Mouse (Mus musculus) cerebellum, adult 2 months (tissue): ENCODE results near the gene Enpp6. TPM values are rescaled to one million over a fixed set of nuclear protein-coding genes. Genes with fewer than 3 reads are reported as not detected.
"Not testable (repeated sequence)": the region's sequence is repeated elsewhere in the genome, so short reads cannot be mapped to it uniquely, and the experiment has no call there.

ENCODE experiments used
- DNase-seq, 2 experiments: peaks; one replicate each; pipeline ENCODE4 v3.0.0; 2021
- H3K27ac ChIP-seq: fragments of 200-500 bp; 2 replicates; pipeline ENCODE4 v1.5.1; 2012; ENCODE audit warnings: low read length, control low read depth, inconsistent platforms; ENCODE audit not compliant: insufficient read depth
- H3K27me3 ChIP-seq: fragments of 200-500 bp; 2 replicates; pipeline ENCODE4 v1.6.1; 2012; ENCODE audit warnings: inconsistent platforms, mild to moderate bottlenecking, low read length, moderate library complexity; ENCODE audit not compliant: control insufficient read depth, insufficient read depth
- H3K4me1 ChIP-seq: fragments of 200-500 bp; 2 replicates; pipeline ENCODE4 v1.6.1; 2011; ENCODE audit warnings: low read length; ENCODE audit not compliant: control insufficient read depth, insufficient read depth
- H3K4me3 ChIP-seq: fragments of 200-500 bp; replicated peaks from 2 replicates; pipeline ENCODE3; 2011; ENCODE audit warnings: mild to moderate bottlenecking, low read depth, low read length, control low read depth; ENCODE audit not compliant: insufficient read depth
- CTCF ChIP-seq: fragments of 200-500 bp; IDR thresholded peaks from 2 replicates; pipeline ENCODE4 v1.5.1; 2011; ENCODE audit warnings: low read depth, mild to moderate bottlenecking, control low read depth, low read length, moderate library complexity, borderline replicate concordance; ENCODE audit not compliant: insufficient read depth
- POLR2A ChIP-seq: fragments of 200-500 bp; IDR thresholded peaks from 2 replicates; pipeline ENCODE4 v1.6.1; 2011; ENCODE audit warnings: low read length, control low read depth, borderline replicate concordance; ENCODE audit not compliant: insufficient read depth
- WGBS: fragments of 180-500 bp; shearing (Covaris S2); methylation state at CpG from one replicate; pipeline ENCODE4 v1.1.7; 2018; 5-methylcytosine and 5-hydroxymethylcytosine counted together
- polyA plus RNA-seq: library from polyadenylated mRNA; depleted of rRNA; stranded (reverse); fragments of >200 nt; gene quantifications from 2 replicates; pipeline ENCODE4 v1.2.3, GENCODE M21; 2012

The Enpp6 gene
- polyA plus RNA-seq, 1 experiment = 20.6 TPM

DNA sequence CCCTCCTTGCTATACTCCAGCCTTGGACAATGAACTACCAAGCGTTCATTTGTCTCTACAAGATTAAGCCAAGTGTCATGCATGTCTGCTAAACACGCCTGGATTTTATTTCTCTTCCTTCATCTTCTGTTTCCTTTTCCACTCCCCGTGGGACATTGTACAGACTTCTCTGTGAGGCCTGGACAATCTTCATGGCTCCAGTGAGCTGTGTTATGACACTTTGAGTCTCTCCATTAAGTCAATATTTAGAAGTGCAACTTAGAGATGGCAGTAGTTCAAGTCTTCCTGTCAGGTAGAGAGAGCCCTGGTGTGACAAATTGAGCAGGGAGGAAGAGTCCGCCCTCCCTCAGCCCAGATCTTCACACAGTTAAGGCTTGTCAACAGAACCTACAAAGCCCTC, 47.3 kb downstream of the Enpp6 start:
- no peak for TF ChIP-seq POLR2A
- TF ChIP-seq CTCF = no peak
- no peak for DNase-seq
- 88% methylated on average over 4 of the region's 4 CpGs for WGBS

DNA sequence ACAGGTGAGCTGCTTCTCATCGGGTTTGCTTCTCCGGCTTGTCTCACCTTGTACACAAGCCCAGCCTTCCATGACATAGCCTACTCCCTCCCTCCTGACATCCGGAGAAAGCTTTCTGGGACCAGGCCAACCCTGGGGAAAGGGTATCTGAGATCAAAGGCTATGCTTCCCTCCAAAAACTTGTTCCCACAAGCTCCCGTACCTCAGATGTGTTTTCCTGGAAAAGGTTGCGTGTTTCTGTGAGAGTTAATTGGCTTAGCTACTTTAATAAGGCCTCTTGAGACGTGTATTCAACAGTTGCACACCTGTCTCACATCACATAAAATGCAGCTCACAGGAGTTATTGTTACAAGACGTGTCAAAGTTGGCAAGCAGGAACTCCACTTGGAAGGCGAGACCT, 49.8 kb downstream of the Enpp6 start:
- no peak overlapping the region for H3K4me3 ChIP-seq
- H3K27ac ChIP-seq = no peak overlapping the region
- no peaks in the 10 kb centered on the region for H3K27me3 ChIP-seq
- TF ChIP-seq POLR2A = no peak
- TF ChIP-seq CTCF = no peak
- no peaks in the 10 kb centered on the region for H3K4me1 ChIP-seq
- no peak for DNase-seq
- WGBS = 73% methylated on average over 8 of the region's 8 CpGs

More for the DNA sequence above, 47.3 kb downstream of the Enpp6 start:
- no peaks in the 10 kb centered on the region for H3K27me3 ChIP-seq
- no peak overlapping the region for H3K27ac ChIP-seq
- no peak overlapping the region for H3K4me3 ChIP-seq
- H3K4me1 ChIP-seq = no peaks in the 10 kb centered on the region

DNA sequence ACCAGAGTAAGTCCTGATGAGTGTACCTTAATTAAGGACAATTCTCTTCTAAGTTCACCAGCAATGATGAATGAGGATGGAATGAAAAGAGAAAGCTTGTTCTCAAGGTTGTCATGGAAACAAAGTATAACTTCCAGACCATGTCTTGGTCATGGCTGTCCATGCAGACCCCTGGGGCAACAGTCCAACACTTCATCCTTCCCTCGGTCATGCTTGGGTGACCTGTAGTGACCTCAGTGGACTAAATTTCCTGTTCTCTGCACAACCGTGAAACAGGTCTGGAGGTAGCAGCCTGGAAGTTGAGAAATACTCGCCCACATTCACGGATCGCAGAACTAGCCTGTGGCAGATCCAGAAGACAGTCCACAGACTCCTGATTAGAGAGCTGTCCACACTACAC, 50.7 kb downstream of the Enpp6 start:
- 61% methylated on average over 5 of the region's 5 CpGs for WGBS
- DNase-seq = no peak
- no peak overlapping the region for H3K4me3 ChIP-seq
- H3K27ac ChIP-seq = no peak overlapping the region
- TF ChIP-seq POLR2A (no peak), CTCF (no peak)
- no peaks in the 10 kb centered on the region for H3K27me3 ChIP-seq
- no peaks in the 10 kb centered on the region for H3K4me1 ChIP-seq

DNA sequence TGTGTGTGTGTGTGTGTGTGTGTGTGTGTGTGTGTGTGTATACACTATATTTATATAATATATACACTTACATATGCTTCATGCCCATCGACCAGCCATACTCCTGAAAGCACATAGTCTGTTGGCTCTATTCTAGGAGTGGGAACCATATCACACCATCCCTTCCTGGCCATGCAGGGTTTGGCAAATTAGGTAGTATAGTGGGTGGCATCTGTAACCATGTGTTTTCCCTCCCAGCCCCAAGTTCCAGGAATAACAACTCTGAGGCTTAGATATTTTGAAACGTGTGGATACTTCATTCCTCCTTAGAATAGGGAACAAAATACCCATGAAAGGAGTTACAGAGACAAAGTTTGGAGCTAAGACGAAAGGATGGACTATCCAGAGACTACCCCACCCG, 53.5 kb downstream of the Enpp6 start:
- not testable (repeated sequence) for H3K27me3 ChIP-seq, DNase-seq, H3K27ac ChIP-seq, H3K4me3 ChIP-seq, H3K4me1 ChIP-seq
- WGBS = 82% methylated on average over 4 of the region's 4 CpGs

- Histone ChIP-seq H3K27me3 (no peaks in the 10 kb centered on the region), H3K27ac (no peak overlapping the region), H3K4me1 (no peaks in the 10 kb centered on the region), H3K4me3 (no peak overlapping the region)
- TF ChIP-seq POLR2A = no peak
- TF ChIP-seq CTCF = no peak
- 73% methylated on average over 4 of the region's 4 CpGs for WGBS
- no peak for DNase-seq
Measured at GRCm38 (mm10) chr8:47046340-47046739, 59.7 kb downstream of the Enpp6 start.

DNA sequence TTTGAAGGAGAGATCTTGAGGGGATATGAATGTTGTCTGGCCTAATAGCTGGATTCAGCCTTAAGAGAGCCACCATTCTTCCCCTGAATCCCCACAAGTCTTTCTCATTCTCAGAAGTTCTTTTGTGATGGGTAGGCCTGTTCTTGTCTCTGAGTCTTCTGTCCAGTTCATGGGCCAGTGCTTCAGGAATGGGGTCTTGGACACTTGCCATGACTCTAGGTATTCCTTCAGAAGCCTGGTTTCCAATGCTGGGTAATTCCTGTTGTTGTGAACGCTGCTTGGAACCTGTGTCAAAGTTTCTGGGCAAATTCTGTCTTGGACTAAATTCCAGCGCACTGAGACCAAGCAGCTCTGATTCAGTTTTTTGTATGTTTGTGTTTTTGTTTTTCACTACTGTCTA, 60.5 kb downstream of the Enpp6 start:
- TF ChIP-seq CTCF (no peak), POLR2A (no peak)
- no peak overlapping the region for H3K4me3 ChIP-seq
- DNase-seq = no peak
- WGBS = 85% methylated on average over 2 of the region's 2 CpGs
- no peak overlapping the region for H3K27ac ChIP-seq
- H3K4me1 ChIP-seq = no peaks in the 10 kb centered on the region
- H3K27me3 ChIP-seq = no peaks in the 10 kb centered on the region

DNA sequence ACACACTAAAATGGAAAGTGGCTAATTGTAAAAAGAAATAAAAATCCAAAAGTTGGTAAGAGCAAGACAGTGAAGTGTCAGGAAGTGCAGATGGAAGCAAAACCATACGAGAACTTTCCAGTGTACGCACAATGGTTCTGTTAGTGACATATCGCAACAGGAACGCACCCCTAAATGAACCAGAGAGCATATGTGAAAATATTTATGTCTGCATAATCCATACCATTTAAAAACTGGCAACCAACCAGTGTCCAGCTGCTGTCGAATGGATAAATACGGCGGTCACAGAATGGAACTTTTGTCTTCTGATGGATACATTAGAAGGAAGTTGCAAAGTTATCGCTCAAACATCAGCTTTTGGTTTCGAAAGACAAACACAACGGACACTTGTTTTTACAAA, 61.9 kb downstream of the Enpp6 start:
- H3K27me3 ChIP-seq = no peaks in the 10 kb centered on the region
- WGBS = 62% methylated on average over 10 of the region's 10 CpGs
- H3K27ac ChIP-seq = no peak overlapping the region
- TF ChIP-seq POLR2A (no peak), CTCF (no peak)
- H3K4me1 ChIP-seq = no peaks in the 10 kb centered on the region
- DNase-seq = no peak
- no peak overlapping the region for H3K4me3 ChIP-seq

DNA sequence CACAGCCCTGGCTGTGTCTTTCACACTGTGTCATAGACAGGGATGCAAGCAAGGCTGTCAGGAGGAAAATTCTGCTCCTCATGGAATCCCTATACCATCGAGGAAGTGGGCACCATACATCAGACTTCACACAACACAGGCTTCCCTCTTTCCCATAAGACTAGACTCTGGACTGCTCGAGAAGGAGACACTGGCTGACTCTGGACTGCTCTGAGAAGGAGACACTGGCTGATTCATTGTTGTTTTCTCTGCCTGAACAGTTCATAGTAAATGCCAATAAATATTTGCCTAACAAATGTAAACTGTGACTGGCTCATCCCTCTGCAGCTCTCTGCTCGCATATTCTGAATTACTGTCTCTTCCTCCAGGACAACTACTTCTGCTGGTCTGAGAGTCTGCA, 66.0 kb downstream of the Enpp6 start:
- TF ChIP-seq POLR2A = no peak
- TF ChIP-seq CTCF = no peak
- H3K27me3 ChIP-seq = no peaks in the 10 kb centered on the region
- H3K4me3 ChIP-seq = no peak overlapping the region
- H3K27ac ChIP-seq = no peak overlapping the region
- WGBS = 33% methylated on average over 3 of the region's 3 CpGs
- DNase-seq = no peak
- H3K4me1 ChIP-seq = no peaks in the 10 kb centered on the region

DNA sequence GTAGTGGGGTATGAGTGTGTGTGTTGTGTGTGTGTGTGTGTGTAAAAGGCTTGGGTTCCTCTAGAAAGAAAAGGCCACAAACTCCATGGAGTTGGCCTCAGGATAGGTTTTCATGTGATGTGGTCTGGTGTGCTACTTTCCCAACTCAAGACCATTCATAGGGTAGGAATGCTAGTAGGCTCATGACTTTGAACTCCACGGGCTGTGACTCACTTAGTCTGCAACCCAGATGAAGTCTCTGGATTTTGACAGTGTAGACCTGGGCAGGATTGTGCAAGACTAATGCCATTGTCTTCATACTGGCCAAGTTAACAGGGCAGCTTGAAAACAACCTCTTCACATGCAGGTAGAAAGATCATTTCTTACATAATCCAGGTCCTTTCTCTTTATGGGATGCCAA, 69.4 kb downstream of the Enpp6 start:
- 95% methylated on average over 1 of the region's 1 CpGs for WGBS
- TF ChIP-seq POLR2A (no peak), CTCF (no peak)

More for the DNA sequence above, 69.4 kb downstream of the Enpp6 start:
- Histone ChIP-seq H3K27ac (no peak overlapping the region), H3K27me3 (no peaks in the 10 kb centered on the region), H3K4me3 (no peak overlapping the region), H3K4me1 (no peaks in the 10 kb centered on the region)
- DNase-seq = no peak
